Mouse (Mus musculus): ENCODE measurements around the gene Wbp1. TPM values are rescaled to one million over a fixed set of nuclear protein-coding genes. Genes with fewer than 3 reads are reported as not detected.

Wbp1 gene
- polyA plus RNA-seq, 1 experiment from 2014 or later, result 138 TPM

- H3K4me1 ChIP-seq, result peaks cover 66% of the 10 kb centered on the region
These were observed 728 bp upstream of the Wbp1 start for GRCm38 (mm10) chr6:83121863-83122710.

GRCm38 (mm10) chr6:83119734-83120051 lies 1.7 kb downstream of the Wbp1 start:
- Histone ChIP-seq H3K4me3 (peak overlapping the region; percentile 89), H3K27me3 (ENCODE audit: low read depth, poor library complexity, severe bottlenecking) (no peaks in the 10 kb centered on the region), H3K27ac (replicated peaks) (peak overlapping the region; percentile 99), H3K9me3 (replicated peaks) (no peaks in the 10 kb centered on the region), H3K4me1 (peaks cover 80% of the 10 kb centered on the region), H3K36me3 (peaks cover 46% of the 10 kb centered on the region)
- 87% methylated on average over 7 of the region's 7 CpGs for WGBS
- DNase-seq (ENCODE audit: low spot score), result no peak

More at GRCm38 (mm10) chr6:83121863-83122710, 728 bp upstream of the Wbp1 start:
- no peaks in the 10 kb centered on the region for H3K9me3 ChIP-seq (replicated peaks)
- 2% methylated on average over 46 of the region's 52 CpGs for WGBS
- peak overlapping the region; percentile 99 for H3K27ac ChIP-seq (replicated peaks)
- peak overlapping the region; percentile 89 for H3K4me3 ChIP-seq
- H3K27me3 ChIP-seq (ENCODE audit: low read depth, poor library complexity, severe bottlenecking), result no peaks in the 10 kb centered on the region
- peaks cover 40% of the 10 kb centered on the region for H3K36me3 ChIP-seq
- no peak for DNase-seq (ENCODE audit: low spot score)

- WGBS, result 90% methylated on average over 14 of the region's 14 CpGs
- Histone ChIP-seq H3K4me3 (peak overlapping the region; percentile 89; the same call in 1 of the 2 replicates), H3K27me3 (ENCODE audit: low read depth, poor library complexity, severe bottlenecking) (no peaks in the 10 kb centered on the region), H3K27ac (replicated peaks) (peak overlapping the region; percentile 99), H3K36me3 (peaks cover 46% of the 10 kb centered on the region), H3K9me3 (replicated peaks) (no peaks in the 10 kb centered on the region), H3K4me1 (peaks cover 80% of the 10 kb centered on the region)
- no peak for DNase-seq (ENCODE audit: low spot score)
These were observed 2.3 kb downstream of the Wbp1 start for GRCm38 (mm10) chr6:83118825-83119733.

GRCm38 (mm10) chr6:83118369-83118768 lies 3.0 kb downstream of the Wbp1 start:
- H3K9me3 ChIP-seq (replicated peaks), result no peaks in the 10 kb centered on the region
- peak overlapping the region; percentile 89; the same call in 1 of the 2 replicates for H3K4me3 ChIP-seq
- peaks cover 73% of the 10 kb centered on the region for H3K4me1 ChIP-seq
- peaks cover 41% of the 10 kb centered on the region for H3K36me3 ChIP-seq
- 89% methylated on average over 11 of the region's 11 CpGs for WGBS
- no peak for DNase-seq (ENCODE audit: low spot score)
- no peak overlapping the region for H3K27ac ChIP-seq (replicated peaks)
- H3K27me3 ChIP-seq (ENCODE audit: low read depth, poor library complexity, severe bottlenecking), result no peaks in the 10 kb centered on the region

- Histone ChIP-seq H3K36me3 (peaks cover 34% of the 10 kb centered on the region), H3K27me3 (ENCODE audit: low read depth, poor library complexity, severe bottlenecking) (no peaks in the 10 kb centered on the region), H3K4me1 (peaks cover 65% of the 10 kb centered on the region), H3K9me3 (replicated peaks) (no peaks in the 10 kb centered on the region), H3K27ac (replicated peaks) (0 out of 2 replicates have a peak overlapping the region, but pooled peaks have one; percentile 10), H3K4me3 (peak overlapping the region; percentile 89; the same call in 1 of the 2 replicates)
- WGBS, result 88% methylated on average over 13 of the region's 13 CpGs
- DNase-seq (ENCODE audit: low spot score), result no peak
These were observed 3.7 kb downstream of the Wbp1 start for GRCm38 (mm10) chr6:83117616-83118015.

GRCm38 (mm10) chr6:83117165-83117438 lies 4.3 kb downstream of the Wbp1 start:
- no peaks in the 10 kb centered on the region for H3K27me3 ChIP-seq (ENCODE audit: low read depth, poor library complexity, severe bottlenecking)
- peaks cover 34% of the 10 kb centered on the region for H3K36me3 ChIP-seq
- H3K4me1 ChIP-seq, result peaks cover 60% of the 10 kb centered on the region
- no peak for DNase-seq (ENCODE audit: low spot score)
- peak overlapping the region; percentile 7; the same call in 1 of the 2 replicates for H3K27ac ChIP-seq (replicated peaks)
- 91% methylated on average over 4 of the region's 4 CpGs for WGBS
- peak overlapping the region; percentile 89 for H3K4me3 ChIP-seq
- H3K9me3 ChIP-seq (replicated peaks), result no peaks in the 10 kb centered on the region

GRCm38 (mm10) chr6:83116373-83117164 lies 4.8 kb downstream of the Wbp1 start:
- no peak for DNase-seq (ENCODE audit: low spot score)
- H3K4me1 ChIP-seq, result peaks cover 55% of the 10 kb centered on the region
- peaks cover 34% of the 10 kb centered on the region for H3K36me3 ChIP-seq
- H3K27ac ChIP-seq (replicated peaks), result peak overlapping the region; percentile 90; the same call in 1 of the 2 replicates
- peak overlapping the region; percentile 89 for H3K4me3 ChIP-seq
- H3K27me3 ChIP-seq (ENCODE audit: low read depth, poor library complexity, severe bottlenecking), result no peaks in the 10 kb centered on the region
- 84% methylated on average over 11 of the region's 11 CpGs for WGBS
- H3K9me3 ChIP-seq (replicated peaks), result no peaks in the 10 kb centered on the region

- WGBS, result 2% methylated on average over 44 of the region's 48 CpGs
- H3K4me1 ChIP-seq, result peaks cover 55% of the 10 kb centered on the region
These were observed 5.5 kb downstream of the Wbp1 start for GRCm38 (mm10) chr6:83115682-83116372.

GRCm38 (mm10) chr6:83115011-83115671 lies 6.2 kb downstream of the Wbp1 start, which contains the start of gene Mogs:
Gene Mogs, plus strand, starts transcription at chr6:83115496.
- Histone ChIP-seq H3K4me3 (peak within 1 kb of the TSS; percentile 89), H3K27ac (replicated peaks) (peak within 1 kb of the TSS; percentile 90), H3K36me3 (peaks cover 47% of the 10 kb centered on the region), H3K9me3 (replicated peaks) (no peaks in the 10 kb centered on the region), H3K4me1 (peaks cover 53% of the 10 kb centered on the region), H3K27me3 (ENCODE audit: low read depth, poor library complexity, severe bottlenecking) (no peaks in the 10 kb centered on the region)
- DNase-seq (ENCODE audit: low spot score), result peak; percentile 95
- 1% methylated on average over 49 of the region's 58 CpGs for WGBS

More at GRCm38 (mm10) chr6:83115682-83116372, 5.5 kb downstream of the Wbp1 start:
- H3K27me3 ChIP-seq (ENCODE audit: low read depth, poor library complexity, severe bottlenecking), result no peaks in the 10 kb centered on the region
- peak overlapping the region; percentile 90 for H3K27ac ChIP-seq (replicated peaks)
- peak overlapping the region; percentile 89 for H3K4me3 ChIP-seq
- peaks cover 41% of the 10 kb centered on the region for H3K36me3 ChIP-seq
- H3K9me3 ChIP-seq (replicated peaks), result no peaks in the 10 kb centered on the region
- DNase-seq (ENCODE audit: low spot score), result no peak

- peaks cover 21% of the 10 kb centered on the region for H3K36me3 ChIP-seq
- H3K27me3 ChIP-seq (ENCODE audit: low read depth, poor library complexity, severe bottlenecking), result no peaks in the 10 kb centered on the region
- DNase-seq (ENCODE audit: low spot score), result no peak
- no peak overlapping the region for H3K4me3 ChIP-seq
- no peak overlapping the region for H3K27ac ChIP-seq (replicated peaks)
- no peaks in the 10 kb centered on the region for H3K9me3 ChIP-seq (replicated peaks)
- 90% methylated on average over 4 of the region's 4 CpGs for WGBS
- peaks cover 50% of the 10 kb centered on the region for H3K4me1 ChIP-seq
These were observed 9.7 kb downstream of the Wbp1 start for GRCm38 (mm10) chr6:83111510-83112136.

All from midbrain, embryonic 10.5 days (tissue).